Comparison of ENCODE assay signal across 25 mouse cellular contexts in genomic region chr1:149463930-149464329, GRCm38 (mm10).
"Had no signal": no experiment of that assay in that cellular context is flagged by ENCODE, and none has a peak within 500 bp of the region (broad histone marks: within the 10 kb centered on the region; RNA-seq: fewer than 3 reads in every experiment).

No protein-coding gene starts in this region.

- H3K27ac ChIP-seq: kidney, postnatal 0 days; layer of hippocampus, adult 2 months; limb, embryonic 10.5 days; limb, embryonic 13.5 days; liver, embryonic 12.5 days; liver, embryonic 15.5 days; lung, embryonic 15.5 days; midbrain, embryonic 12.5 days; neural tube, embryonic 12.5 days; neural tube, embryonic 15.5 days; stomach, postnatal 0 days had no signal

- DNase-seq: kidney, adult 9 months; kidney, postnatal 25 days; layer of hippocampus, adult 9-11 months; liver; lung, adult 18-20 months; lung, postnatal 10 days; lung, postnatal 36 days; right cerebral cortex, adult 18-20 months; right cerebral cortex, postnatal 14 days; right cerebral cortex, postnatal 4 days; thymus, adult 2 months; thymus, postnatal 14 days; thymus, postnatal 4 days had no signal

- H3K9ac ChIP-seq: limb, embryonic 13.5 days; liver, embryonic 12.5 days; liver, embryonic 15.5 days; lung, embryonic 15.5 days; midbrain, embryonic 12.5 days; neural tube, embryonic 12.5 days; neural tube, embryonic 15.5 days had no signal

- H3K4me3 ChIP-seq: layer of hippocampus, adult 2 months; limb, embryonic 10.5 days; limb, embryonic 13.5 days; liver, embryonic 12.5 days; liver, embryonic 15.5 days; lung, embryonic 15.5 days; megakaryocyte, embryonic 14.5 days; midbrain, embryonic 12.5 days; neural tube, embryonic 12.5 days; neural tube, embryonic 15.5 days had no signal

- H3K4me1 ChIP-seq: limb, embryonic 10.5 days; limb, embryonic 13.5 days; liver, embryonic 12.5 days; liver, embryonic 15.5 days; lung, embryonic 15.5 days; megakaryocyte, embryonic 14.5 days; midbrain, embryonic 12.5 days; neural tube, embryonic 12.5 days; neural tube, embryonic 15.5 days had no signal

- H3K36me3 ChIP-seq: limb, embryonic 10.5 days; limb, embryonic 13.5 days; liver, embryonic 12.5 days; liver, embryonic 15.5 days; lung, embryonic 15.5 days; midbrain, embryonic 12.5 days; neural tube, embryonic 12.5 days; neural tube, embryonic 15.5 days had no signal

- ATAC-seq: liver, embryonic 12.5 days had no signal

- H3K9me3 ChIP-seq: limb, embryonic 10.5 days; limb, embryonic 13.5 days; liver, embryonic 12.5 days; liver, embryonic 15.5 days; lung, embryonic 15.5 days; megakaryocyte, embryonic 14.5 days; midbrain, embryonic 12.5 days; neural tube, embryonic 12.5 days; neural tube, embryonic 15.5 days had no signal

- H3K27me3 ChIP-seq: limb, embryonic 13.5 days; liver, embryonic 12.5 days; liver, embryonic 15.5 days; lung, embryonic 15.5 days; megakaryocyte, embryonic 14.5 days; midbrain, embryonic 12.5 days; neural tube, embryonic 12.5 days; neural tube, embryonic 15.5 days had no signal

- H3K4me2 ChIP-seq: limb, embryonic 13.5 days; liver, embryonic 12.5 days; liver, embryonic 15.5 days; lung, embryonic 15.5 days; midbrain, embryonic 12.5 days; neural tube, embryonic 12.5 days; neural tube, embryonic 15.5 days had no signal
